In genomic region chr7:30953459-30953858, GRCm38 (mm10) we compare ENCODE assay signal across 22 mouse cellular contexts. TPM values are rescaled to one million over a fixed set of nuclear protein-coding genes. Genes with fewer than 3 reads are reported as not detected.
DNase-seq lines count a peak whose midpoint lies in the region; ATAC-seq lines count a peak whose summit lies in the region.
"Had no signal": no experiment of that assay in that cellular context is flagged by ENCODE, and none has a peak within 500 bp of the region (broad histone marks: within the 10 kb centered on the region; RNA-seq: fewer than 3 reads in every experiment).

No protein-coding gene starts in this region.

- no peak overlapping the region for H3K27ac ChIP-seq in midbrain, embryonic 11.5 days (ENCODE audit: low read depth, low read length)
- H3K27ac ChIP-seq in midbrain, embryonic 13.5 days, result no peak overlapping the region
- H3K27ac ChIP-seq: forebrain, embryonic 13.5 days; hindbrain, embryonic 12.5 days; kidney, postnatal 0 days; limb, embryonic 12.5 days; neural tube, embryonic 12.5 days had no signal

- WGBS in midbrain, embryonic 11.5 days, result 93% methylated on average over 6 of the region's 6 CpGs
- WGBS in midbrain, embryonic 13.5 days, result 95% methylated on average over 6 of the region's 6 CpGs

- peaks cover 15% of the 10 kb centered on the region for H3K4me1 ChIP-seq in midbrain, embryonic 11.5 days (ENCODE audit: control insufficient read depth, insufficient read depth, low read length)
- peaks cover 19% of the 10 kb centered on the region for H3K4me1 ChIP-seq in midbrain, embryonic 13.5 days (replicated peaks)

- H3K4me3 ChIP-seq in midbrain, embryonic 11.5 days (ENCODE audit: low read depth, low read length), result no peak overlapping the region
- H3K4me3 ChIP-seq in midbrain, embryonic 13.5 days (replicated peaks), result no peak overlapping the region
- H3K4me3 ChIP-seq: forebrain, embryonic 13.5 days; hindbrain, embryonic 12.5 days; limb, embryonic 12.5 days; neural tube, embryonic 12.5 days had no signal

- no peak overlapping the region for H3K4me2 ChIP-seq in midbrain, embryonic 11.5 days
- no peak overlapping the region for H3K4me2 ChIP-seq in midbrain, embryonic 13.5 days (replicated peaks)
- H3K4me2 ChIP-seq: forebrain, embryonic 13.5 days; hindbrain, embryonic 12.5 days; limb, embryonic 12.5 days; neural tube, embryonic 12.5 days had no signal

- DNase-seq in heart, adult 8-10 months (ENCODE audit: low spot score), result peak; percentile 28
- no peak for DNase-seq in heart, postnatal 4 days
- DNase-seq in midbrain, embryonic 11.5 days (ENCODE audit: low spot score, missing footprints), result peak; percentile 72
- DNase-seq in brain, adult 2 months (ENCODE audit: low read depth, low spot score), result peak; percentile 51
- DNase-seq in monocyte, adult 2 months (ENCODE audit: low read depth in 1 of 2, low spot score in 2 of 2), result peak; percentile 61 to 63
- DNase-seq in thymus, postnatal 10 days (ENCODE audit: low spot score in 2 of 2), result no peak
- no peak for DNase-seq in left cerebral cortex, postnatal 4 days
- DNase-seq: cerebellum, adult 18-20 months had no signal

- no peak for ATAC-seq in midbrain, embryonic 11.5 days (ENCODE audit: low FRiP score)
- ATAC-seq in midbrain, embryonic 13.5 days, result no peak
- ATAC-seq: forebrain, embryonic 13.5 days; midbrain, embryonic 16.5 days had no signal

- peaks cover 15% of the 10 kb centered on the region for H3K36me3 ChIP-seq in midbrain, embryonic 11.5 days (ENCODE audit: control insufficient read depth, insufficient read depth, low read length)
- peaks cover 59% of the 10 kb centered on the region for H3K36me3 ChIP-seq in midbrain, embryonic 13.5 days

- H3K27me3 ChIP-seq in midbrain, embryonic 11.5 days (ENCODE audit: control insufficient read depth, insufficient read depth, low read length), result no peaks in the 10 kb centered on the region
- H3K27me3 ChIP-seq in midbrain, embryonic 13.5 days, result no peaks in the 10 kb centered on the region
- H3K27me3 ChIP-seq: forebrain, embryonic 13.5 days; hindbrain, embryonic 12.5 days; limb, embryonic 12.5 days; neural tube, embryonic 12.5 days had no signal

- intact Hi-C loops in left cerebral cortex, postnatal 4 days (cut with DNase I), result no loop called here

- no peak overlapping the region for H3K9ac ChIP-seq in midbrain, embryonic 11.5 days (ENCODE audit: low read length)
- no peak overlapping the region for H3K9ac ChIP-seq in midbrain, embryonic 13.5 days (replicated peaks)
- H3K9ac ChIP-seq: forebrain, embryonic 13.5 days; hindbrain, embryonic 12.5 days; limb, embryonic 12.5 days; neural tube, embryonic 12.5 days had no signal

- no peaks in the 10 kb centered on the region for H3K9me3 ChIP-seq in midbrain, embryonic 11.5 days (ENCODE audit: control insufficient read depth, low read length)
- H3K9me3 ChIP-seq in midbrain, embryonic 13.5 days, result no peaks in the 10 kb centered on the region
- H3K9me3 ChIP-seq: forebrain, embryonic 13.5 days; hindbrain, embryonic 12.5 days; limb, embryonic 12.5 days; neural tube, embryonic 12.5 days had no signal

RNA-seq across cellular contexts. Expression of gene Usf2, which starts 3.1 kb away (rescaled TPM):
- total RNA-seq in heart, adult 8-10 months (2022), result 100 to 1,000 TPM; 102 to 121 (median 107) TPM
- 100 to 1,000 TPM; 100 to 103 TPM for total RNA-seq in heart, postnatal 4 days (2021)
- 20.6 and 21.7 TPM in 2 replicates for polyA plus RNA-seq in midbrain, embryonic 11.5 days (2014; fragmentation: Nextera tagmentation; extraction: Ambion mirVana)
- polyA plus RNA-seq in midbrain, embryonic 13.5 days (2015; fragmentation: Nextera tagmentation; extraction: Ambion mirVana), result 24.2 and 27.6 TPM in 2 replicates
- total RNA-seq in left cerebral cortex, postnatal 4 days (2021), result 100 to 1,000 TPM in 1 of 2 experiments, 10 to 100 TPM in 1; 92.8 to 105 TPM

RNA-seq across cellular contexts. Expression of gene Hamp, which starts 9.6 kb away (rescaled TPM):
- total RNA-seq in heart, adult 8-10 months (2022), result 10 to 100 TPM in 3 of 4 experiments, 1 to 10 TPM in 1; 9.3 to 31.5 (median 13.6) TPM
- total RNA-seq in heart, postnatal 4 days (2021), result 1 to 10 TPM; 1.6 to 1.9 TPM
- polyA plus RNA-seq in midbrain, embryonic 11.5 days (2014; fragmentation: Nextera tagmentation; extraction: Ambion mirVana), result 0.40 TPM in 1 of 2 replicates, not detected in the other
- polyA plus RNA-seq in midbrain, embryonic 13.5 days (2015; fragmentation: Nextera tagmentation; extraction: Ambion mirVana), result not detected in 2 replicates
- total RNA-seq in left cerebral cortex, postnatal 4 days (2021), result not detected
- total RNA-seq: layer of hippocampus, postnatal 14 days had no signal
- polyA plus RNA-seq: brain, embryonic 14.5 days; forebrain, embryonic 13.5 days; heart, embryonic 14.5 days; hindbrain, embryonic 12.5 days; intestine, embryonic 14.5 days; kidney, postnatal 0 days; limb, embryonic 12.5 days; lung, embryonic 16.5 days; midbrain, embryonic 16.5 days; neural tube, embryonic 12.5 days; stomach, embryonic 14.5 days had no signal

RNA-seq across cellular contexts. Expression of gene Lsr, which starts 19.8 kb away (rescaled TPM):
- 1 to 10 TPM; 2.6 to 3.8 (median 3.1) TPM for total RNA-seq in heart, adult 8-10 months (2022)
- 1 to 10 TPM; 5.5 to 5.6 TPM for total RNA-seq in heart, postnatal 4 days (2021)
- 10.2 and 13.1 TPM in 2 replicates for polyA plus RNA-seq in midbrain, embryonic 11.5 days (2014; fragmentation: Nextera tagmentation; extraction: Ambion mirVana)
- polyA plus RNA-seq in midbrain, embryonic 13.5 days (2015; fragmentation: Nextera tagmentation; extraction: Ambion mirVana), result 13.5 and 16.1 TPM in 2 replicates
- 10 to 100 TPM; 12.5 to 12.8 TPM for total RNA-seq in left cerebral cortex, postnatal 4 days (2021)

RNA-seq across cellular contexts. Expression of gene Fam187b, which starts 20.1 kb away (rescaled TPM):
- total RNA-seq in heart, adult 8-10 months (2022), result under 1 TPM in 2 of 4 experiments, not detected in 2; 0.25 TPM
- total RNA-seq in heart, postnatal 4 days (2021), result under 1 TPM; 0.36 TPM
- polyA plus RNA-seq in midbrain, embryonic 11.5 days (2014; fragmentation: Nextera tagmentation; extraction: Ambion mirVana), result 0.25 and 0.62 TPM in 2 replicates
- 0.17 and 0.38 TPM in 2 replicates for polyA plus RNA-seq in midbrain, embryonic 13.5 days (2015; fragmentation: Nextera tagmentation; extraction: Ambion mirVana)
- under 1 TPM in 1 of 2 experiments, not detected in 1; 0.42 TPM for total RNA-seq in left cerebral cortex, postnatal 4 days (2021)

RNA-seq across cellular contexts. Expression of gene Hamp2, which starts 29.0 kb away (rescaled TPM):
- total RNA-seq in heart, adult 8-10 months (2022), result 1 to 10 TPM; 3.6 to 9.2 (median 5.7) TPM
- 1 to 10 TPM in 1 of 2 experiments, under 1 TPM in 1; 0.76 to 1.2 TPM for total RNA-seq in heart, postnatal 4 days (2021)
- not detected in 2 replicates for polyA plus RNA-seq in midbrain, embryonic 11.5 days (2014; fragmentation: Nextera tagmentation; extraction: Ambion mirVana)
- polyA plus RNA-seq in midbrain, embryonic 13.5 days (2015; fragmentation: Nextera tagmentation; extraction: Ambion mirVana), result not detected in 2 replicates
- total RNA-seq in left cerebral cortex, postnatal 4 days (2021), result not detected
- total RNA-seq: gastrocnemius, postnatal 4 days; layer of hippocampus, postnatal 14 days had no signal
- polyA plus RNA-seq: brain, embryonic 14.5 days; forebrain, embryonic 13.5 days; heart, embryonic 14.5 days; hindbrain, embryonic 12.5 days; intestine, embryonic 14.5 days; kidney, postnatal 0 days; limb, embryonic 12.5 days; lung, embryonic 16.5 days; midbrain, embryonic 16.5 days; neural tube, embryonic 12.5 days; stomach, embryonic 14.5 days had no signal

Comparison
In these comparisons a context has a peak if more than half of its experiments do, and no peak if none do; other contexts are left out.
1. DNase-seq: peak in heart, adult 8-10 months (single experiment), midbrain, embryonic 11.5 days (single experiment), brain, adult 2 months (single experiment) and monocyte, adult 2 months (2 of 2); none in heart, postnatal 4 days (single experiment), thymus, postnatal 10 days (0 of 2) and left cerebral cortex, postnatal 4 days (single experiment).